In the genomic region with DNA sequence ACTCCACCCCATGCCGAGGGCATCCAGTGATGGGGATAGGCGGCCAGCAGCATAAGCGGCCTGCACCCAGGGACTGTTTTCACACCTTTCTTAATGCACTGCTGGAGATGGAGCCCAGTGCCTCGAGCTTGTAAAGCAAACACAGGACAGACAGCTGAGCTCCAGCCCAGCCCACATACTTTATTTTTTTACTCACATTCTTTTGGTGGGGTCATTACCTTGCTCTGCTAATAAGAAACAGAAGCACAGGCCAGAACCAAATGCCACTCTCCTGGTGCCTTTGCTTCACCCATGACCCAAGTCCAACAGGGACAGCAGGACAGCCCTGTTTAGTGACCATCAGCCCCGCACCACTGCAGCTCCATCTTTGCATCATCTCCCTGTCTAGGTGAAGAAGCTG, we compare ENCODE assay signal across 14 mouse cellular contexts.
DNase-seq lines count a peak whose midpoint lies in the region; ATAC-seq lines count a peak whose summit lies in the region.
"Had no signal": no experiment of that assay in that cellular context is flagged by ENCODE, and none has a peak within 500 bp of the region (broad histone marks: within the 10 kb centered on the region; RNA-seq: fewer than 3 reads in every experiment).

No protein-coding gene starts in this region.

- no peak for DNase-seq in forebrain, embryonic 10.5 days (ENCODE audit: extremely low spot score, low spot score)
- DNase-seq in forelimb bud, embryonic 11.5 days (ENCODE audit: low read depth, low spot score) = peak; percentile 68
- peak; percentile 44 for DNase-seq in kidney, postnatal 10 days
- no peak for DNase-seq in adrenal gland, postnatal 25 days
- no peak for DNase-seq in frontal cortex, postnatal 25 days (ENCODE audit: low spot score in 2 of 2)
- DNase-seq: cerebellum, adult 11 months; heart, postnatal 10 days; left cerebral cortex, postnatal 4 days; lung, adult 2 months; right cerebral cortex, postnatal 14 days; thymus, adult 18-20 months had no signal

- no peaks in the 10 kb centered on the region for H3K27me3 ChIP-seq in forebrain, embryonic 10.5 days (ENCODE audit: poor library complexity, severe bottlenecking)
- no peaks in the 10 kb centered on the region for H3K27me3 ChIP-seq in forebrain, embryonic 15.5 days
- H3K27me3 ChIP-seq in limb, embryonic 15.5 days = no peaks in the 10 kb centered on the region
- H3K27me3 ChIP-seq in intestine, embryonic 15.5 days (replicated peaks) = no peaks in the 10 kb centered on the region

- 0 out of 2 replicates have a peak overlapping the region, but pooled peaks have one; percentile 31 for H3K27ac ChIP-seq in forebrain, embryonic 10.5 days
- no peak overlapping the region for H3K27ac ChIP-seq in forebrain, embryonic 15.5 days (replicated peaks)
- H3K27ac ChIP-seq in limb, embryonic 15.5 days = peak overlapping the region; percentile 18; the same call in 1 of the 2 replicates
- no peak overlapping the region for H3K27ac ChIP-seq in intestine, embryonic 15.5 days

- H3K4me2 ChIP-seq in forebrain, embryonic 15.5 days (replicated peaks) = no peak overlapping the region
- no peak overlapping the region for H3K4me2 ChIP-seq in limb, embryonic 15.5 days
- H3K4me2 ChIP-seq in intestine, embryonic 15.5 days (replicated peaks) = no peak overlapping the region

- ATAC-seq in forebrain, embryonic 15.5 days (replicated peaks) = no peak
- no peak for ATAC-seq in limb, embryonic 15.5 days (ENCODE audit: insufficient number of reproducible peaks, low FRiP score, low TSS enrichment, low read depth)
- no peak for ATAC-seq in intestine, embryonic 15.5 days

- no peak overlapping the region for H3K9ac ChIP-seq in forebrain, embryonic 15.5 days (replicated peaks)
- no peak overlapping the region for H3K9ac ChIP-seq in limb, embryonic 15.5 days
- no peak overlapping the region for H3K9ac ChIP-seq in intestine, embryonic 15.5 days

- H3K4me1 ChIP-seq in forebrain, embryonic 10.5 days = peaks cover 8% of the 10 kb centered on the region
- peaks cover 6% of the 10 kb centered on the region for H3K4me1 ChIP-seq in forebrain, embryonic 15.5 days
- peaks cover 28% of the 10 kb centered on the region for H3K4me1 ChIP-seq in limb, embryonic 15.5 days
- H3K4me1 ChIP-seq in intestine, embryonic 15.5 days (replicated peaks) = peaks cover 14% of the 10 kb centered on the region

- 61% methylated on average over 5 of the region's 5 CpGs for WGBS in forebrain, embryonic 10.5 days
- 78% methylated on average over 5 of the region's 5 CpGs for WGBS in forebrain, embryonic 15.5 days
- 30% methylated on average over 5 of the region's 5 CpGs for WGBS in limb, embryonic 15.5 days
- WGBS in intestine, embryonic 15.5 days = 61% methylated on average over 5 of the region's 5 CpGs

- H3K36me3 ChIP-seq in forebrain, embryonic 10.5 days (replicated peaks) = peaks cover 42% of the 10 kb centered on the region
- H3K36me3 ChIP-seq in forebrain, embryonic 15.5 days = 0 out of 2 replicates have a peak, but pooled peaks cover 5% of the 10 kb centered on the region
- peaks cover 11% of the 10 kb centered on the region for H3K36me3 ChIP-seq in limb, embryonic 15.5 days
- peaks cover 3% of the 10 kb centered on the region; the same call in 1 of the 2 replicates for H3K36me3 ChIP-seq in intestine, embryonic 15.5 days

- no peak overlapping the region for H3K4me3 ChIP-seq in forebrain, embryonic 10.5 days
- no peak overlapping the region for H3K4me3 ChIP-seq in forebrain, embryonic 15.5 days
- no peak overlapping the region for H3K4me3 ChIP-seq in limb, embryonic 15.5 days
- no peak overlapping the region for H3K4me3 ChIP-seq in intestine, embryonic 15.5 days (replicated peaks)

- no peaks in the 10 kb centered on the region for H3K9me3 ChIP-seq in forebrain, embryonic 10.5 days
- H3K9me3 ChIP-seq in forebrain, embryonic 15.5 days = no peaks in the 10 kb centered on the region
- no peaks in the 10 kb centered on the region for H3K9me3 ChIP-seq in limb, embryonic 15.5 days
- H3K9me3 ChIP-seq in intestine, embryonic 15.5 days = no peaks in the 10 kb centered on the region

Comparison
In these comparisons a context has a peak if more than half of its experiments do, and no peak if none do; other contexts are left out.
1. H3K27ac ChIP-seq: peak in forebrain, embryonic 10.5 days (single experiment) and limb, embryonic 15.5 days (single experiment); none in forebrain, embryonic 15.5 days (single experiment) and intestine, embryonic 15.5 days (single experiment).
2. DNase-seq: peak in forelimb bud, embryonic 11.5 days (single experiment) and kidney, postnatal 10 days (single experiment); none in forebrain, embryonic 10.5 days (single experiment), adrenal gland, postnatal 25 days (single experiment) and frontal cortex, postnatal 25 days (0 of 2).